Mouse (Mus musculus) olfactory bulb, adult 2 months (tissue): ENCODE data around the gene Grm1.

Experiments used
- CTCF ChIP-seq: fragments of 200-500 bp; IDR thresholded peaks from 2 replicates; pipeline ENCODE4 v1.5.1; 2012; ENCODE audit warnings: low read depth, mild to moderate bottlenecking, low read length, moderate library complexity; ENCODE audit not compliant: insufficient read depth
- POLR2A ChIP-seq: fragments of 200-500 bp; IDR thresholded peaks from 2 replicates; pipeline ENCODE4 v1.6.1; 2012; ENCODE audit warnings: mild to moderate bottlenecking, low read depth, low read length, moderate library complexity; ENCODE audit not compliant: insufficient read depth

- TF ChIP-seq CTCF (no peak), POLR2A (no peak)
These were observed 210.0 kb downstream of the Grm1 start for GRCm38 (mm10) chr10:10872142-10872541.
